Mouse (Mus musculus) liver, embryonic 14.5 days (tissue): ENCODE measurements around the gene Pdp2. TPM values are rescaled to one million over a fixed set of nuclear protein-coding genes. Genes with fewer than 3 reads are reported as not detected.
"Not testable (repeated sequence)": the region's sequence is repeated elsewhere in the genome, so short reads cannot be mapped to it uniquely, and the experiment has no call there.

ENCODE experiments used
- ATAC-seq: fragments of 200-750 bp; cut with Nextera tagmentation; 2 replicates; pipeline ENCODE4 v1.8.0; 2017; ENCODE audit warnings: moderate number of reproducible peaks, mild to moderate bottlenecking, moderate library complexity; ENCODE audit not compliant: insufficient read depth
- DNase-seq, 3 experiments: peaks; one replicate each; pipeline ENCODE4 v3.0.0-alpha.2; 2012 to 2013; ENCODE audit warnings: low read depth in 3 of 3, low spot score in 3 of 3
- H3K27ac ChIP-seq: fragments of 300-500 bp; sonication (generic); 2 replicates; pipeline ENCODE4 v1.5.1; 2014; ENCODE audit warnings: moderate library complexity, mild to moderate bottlenecking, control low read depth, inconsistent platforms
- H3K27me3 ChIP-seq: fragments of 300-500 bp; sonication (generic); 2 replicates; pipeline ENCODE4 v1.6.1; 2014; ENCODE audit warnings: mild to moderate bottlenecking, low read length, moderate library complexity; ENCODE audit not compliant: control insufficient read depth, insufficient read depth
- H3K36me3 ChIP-seq: fragments of 300-500 bp; sonication (generic); replicated peaks from 2 replicates; pipeline ENCODE4 v1.6.1; 2014; ENCODE audit warnings: low read depth; ENCODE audit not compliant: control insufficient read depth, insufficient read depth
- H3K4me1 ChIP-seq, 2 experiments: fragments of 200-500 bp in 1 of 2; fragments of 300-500 bp in 1 of 2; sonication (generic) in 1 of 2; replicated peaks; 2 replicates each; pipeline ENCODE4 v1.6.1; 2012 to 2014; ENCODE audit warnings: antibody characterized with exemption in 1 of 2, inconsistent platforms in 1 of 2, low read length in 1 of 2; ENCODE audit not compliant: control insufficient read depth in 2 of 2, insufficient read depth in 2 of 2
- H3K4me2 ChIP-seq: fragments of 300-500 bp; sonication (generic); 2 replicates; pipeline ENCODE4 v1.6.1; 2014; ENCODE audit warnings: low read depth, mild to moderate bottlenecking, control low read depth, moderate library complexity
- H3K4me3 ChIP-seq, 2 experiments: fragments of 200-500 bp in 1 of 2; fragments of 300-500 bp in 1 of 2; sonication (generic) in 1 of 2; 2 replicates each; pipeline ENCODE4 v1.5.1; 2012 to 2014; ENCODE audit warnings: low read depth in 2 of 2, low read length in 2 of 2, mild to moderate bottlenecking in 2 of 2, control low read depth in 1 of 2, inconsistent platforms in 1 of 2, moderate library complexity in 1 of 2; ENCODE audit not compliant: insufficient read depth in 1 of 2
- H3K9ac ChIP-seq: fragments of 300-500 bp; sonication (generic); replicated peaks from 2 replicates; pipeline ENCODE4 v1.6.1; 2014; ENCODE audit warnings: mild to moderate bottlenecking, control low read depth, moderate library complexity
- H3K9me3 ChIP-seq: fragments of 300-500 bp; sonication (generic); 2 replicates; pipeline ENCODE4 v1.6.1; 2016; ENCODE audit warnings: low read length, mixed read lengths; ENCODE audit not compliant: control insufficient read depth
- CTCF ChIP-seq: IDR thresholded peaks from 2 replicates; pipeline ENCODE4 v1.5.1; 2016; ENCODE audit warnings: antibody characterized with exemption, low read depth, control low read depth
- EP300 ChIP-seq: IDR thresholded peaks from 2 replicates; pipeline ENCODE4 v1.6.1; 2016; ENCODE audit warnings: antibody characterized with exemption, low read depth
- whole genome bisulfite sequencing: fragments of 180-500 bp; shearing (Covaris S2); extraction: QIAGEN DNeasy Blood & Tissue Kit; methylation state at CpG from one replicate; pipeline ENCODE4 v1.1.7; 2014; ENCODE audit not compliant: insufficient replicate concordance; 5-methylcytosine and 5-hydroxymethylcytosine counted together
- polyA plus RNA-seq, 2 experiments: library from polyadenylated mRNA; depleted of rRNA in 1 of 2; stranded (reverse) in 1 of 2; unstranded in 1 of 2; fragments of >200 nt; fragmentation: Nextera tagmentation in 1 of 2; extraction: Ambion mirVana in 1 of 2; gene quantifications; 2 replicates each; pipeline versions ENCODE4 v1.2.1 to v1.2.3; 2012 to 2014

Gene Pdp2
- polyA plus RNA-seq, 2 experiments = 1.5 to 2.4 TPM

DNA sequence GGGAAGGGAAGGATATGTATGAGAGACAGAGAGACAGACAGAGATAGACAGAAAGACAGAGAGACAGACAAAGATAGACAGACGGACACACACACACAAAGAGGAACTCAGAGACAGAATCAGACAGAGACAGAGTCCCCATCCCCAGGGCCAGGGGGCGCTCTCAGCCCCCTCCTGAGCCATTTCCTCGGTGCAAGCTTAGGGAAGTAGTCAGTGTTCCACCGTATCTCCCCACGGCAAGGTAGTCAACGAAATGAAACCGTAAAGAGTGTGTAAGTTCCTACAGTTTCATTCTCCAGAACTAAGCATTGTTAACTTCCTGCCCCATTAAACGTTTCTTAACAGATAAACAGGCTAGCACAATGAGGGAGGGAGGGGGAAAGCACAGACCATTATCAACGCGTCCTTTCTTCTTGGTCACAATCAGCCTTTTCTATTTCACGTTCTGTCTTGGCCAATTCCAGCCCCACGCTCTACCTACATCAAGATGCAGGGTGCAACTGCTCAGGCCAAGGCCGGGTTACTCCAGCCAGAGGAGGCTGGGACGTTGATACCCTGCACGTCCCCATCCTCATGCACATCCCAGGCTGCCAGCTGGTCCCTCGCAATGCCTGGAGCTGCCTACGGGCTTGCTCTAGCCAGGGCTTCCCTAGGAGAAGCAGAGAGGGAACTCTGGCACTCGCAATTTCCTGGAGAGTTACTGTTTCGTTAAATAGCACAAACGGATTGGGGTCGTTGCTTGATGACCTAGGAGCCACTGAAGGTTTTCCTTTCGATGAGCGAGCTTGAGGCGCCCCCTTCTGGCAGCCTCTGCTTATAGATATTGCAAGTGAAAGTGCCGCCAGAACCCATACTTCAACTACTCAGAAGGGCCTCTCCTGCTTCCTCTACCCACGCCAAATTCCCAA lies 20.6 kb upstream of the Pdp2 start:
- H3K27ac ChIP-seq = no peak overlapping the region
- no peaks in the 10 kb centered on the region for H3K36me3 ChIP-seq
- no peaks in the 10 kb centered on the region for H3K9me3 ChIP-seq
- peak; percentile 75 for ATAC-seq
- TF ChIP-seq CTCF (peak; percentile 82), EP300 (no peak)
- H3K4me1 ChIP-seq = 0 out of 4 replicates have a peak, but pooled peaks cover 0 to 5% of the 10 kb centered on the region in 2 experiments
- DNase-seq = peak; percentile 56 to 68 (median 57)
- H3K4me3 ChIP-seq = peak overlapping the region; percentile 51 to 52
- H3K4me2 ChIP-seq = peak overlapping the region; percentile 82
- under 1% methylated on average over 26 of the region's 26 CpGs for WGBS
- H3K9ac ChIP-seq = peak overlapping the region; percentile 42; the same call in 1 of the 2 replicates
- no peaks in the 10 kb centered on the region for H3K27me3 ChIP-seq

DNA sequence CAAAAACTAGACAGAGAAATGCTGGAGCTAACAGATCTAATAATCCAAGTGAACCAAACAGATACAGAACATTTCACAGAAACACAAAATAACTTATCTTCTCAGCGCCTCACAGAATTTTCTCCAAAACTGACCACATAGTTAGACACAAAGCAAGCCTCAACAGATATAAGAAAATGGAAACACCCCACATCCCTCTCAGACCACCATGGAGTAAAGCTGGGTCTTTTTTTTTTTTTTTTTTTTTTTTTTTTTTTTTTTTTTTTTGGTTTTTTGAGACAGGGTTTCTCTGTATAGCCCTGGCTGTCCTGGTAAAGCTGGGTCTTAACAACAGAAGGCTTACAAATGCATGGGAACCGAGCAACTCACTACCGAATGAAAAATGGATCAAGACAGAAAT lies 14.4 kb upstream of the Pdp2 start:
- no peak overlapping the region for H3K4me2 ChIP-seq
- no peak overlapping the region for H3K4me3 ChIP-seq
- TF ChIP-seq EP300 = no peak
- no peak for TF ChIP-seq CTCF
- ATAC-seq = no peak
- H3K27ac ChIP-seq = no peak overlapping the region
- H3K9ac ChIP-seq = no peak overlapping the region
- H3K4me1 ChIP-seq = no peaks in the 10 kb centered on the region
- no peak for DNase-seq
- H3K9me3 ChIP-seq = no peaks in the 10 kb centered on the region
- no peaks in the 10 kb centered on the region for H3K27me3 ChIP-seq
- WGBS = 60% methylated on average over 3 of the region's 3 CpGs
- no peaks in the 10 kb centered on the region for H3K36me3 ChIP-seq

DNA sequence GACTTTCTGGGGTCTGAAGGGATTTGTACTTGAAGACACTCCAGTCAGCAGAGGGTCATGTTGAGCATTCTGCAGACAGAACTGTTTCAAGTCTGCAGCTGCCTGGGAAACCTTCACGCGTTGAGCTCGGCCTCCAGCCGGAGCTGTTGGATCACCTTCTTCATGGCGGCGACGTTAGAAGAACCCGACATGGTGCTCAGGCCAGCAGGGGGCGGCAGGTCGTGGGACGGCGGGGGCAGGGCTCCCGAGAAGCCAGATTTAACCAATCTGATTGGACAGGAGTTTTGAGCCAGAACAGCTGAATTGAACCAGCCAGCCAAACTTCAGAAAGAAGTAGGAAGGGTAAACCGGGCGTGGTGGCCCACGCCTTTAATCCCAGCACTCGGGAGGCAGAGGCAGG lies 13.6 kb upstream of the Pdp2 start:
- DNase-seq, ATAC-seq, H3K4me1 ChIP-seq, H3K27me3 ChIP-seq, H3K36me3 ChIP-seq, H3K4me3 ChIP-seq, H3K4me2 ChIP-seq, H3K9ac ChIP-seq, H3K27ac ChIP-seq, H3K9me3 ChIP-seq: not testable (repeated sequence)
- WGBS = 66% methylated on average over 17 of the region's 17 CpGs
- TF ChIP-seq CTCF = peak; percentile 40

- no peak for ATAC-seq
These were observed 6.7 kb upstream of the Pdp2 start for GRCm38 (mm10) chr8:104584522-104584921.

DNA sequence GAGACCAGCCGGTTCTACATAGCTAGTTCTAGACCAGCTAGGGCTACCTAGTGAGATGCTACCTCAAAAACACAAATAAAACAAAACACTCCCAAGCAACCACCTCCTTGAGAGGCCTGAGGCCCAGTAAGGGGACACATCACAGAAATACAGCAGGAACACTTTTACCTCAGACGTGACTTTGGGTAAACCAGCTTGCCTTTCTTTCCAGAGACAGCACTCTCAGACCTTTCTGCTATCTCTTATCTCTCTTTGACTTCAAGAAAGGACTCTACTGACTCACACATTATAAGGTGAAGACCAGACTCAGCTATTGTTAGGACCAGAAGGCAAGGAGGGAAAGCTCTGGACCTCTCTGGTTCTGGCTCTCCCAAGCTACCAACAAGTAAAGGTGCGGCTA lies 967 bp upstream of the Pdp2 start:
- Histone ChIP-seq H3K4me2 (no peak overlapping the region), H3K9ac (no peak overlapping the region), H3K4me3 (no peak overlapping the region), H3K9me3 (no peaks in the 10 kb centered on the region), H3K4me1 (peaks cover 12 to 14% of the 10 kb centered on the region in 2 experiments), H3K27me3 (no peaks in the 10 kb centered on the region), H3K36me3 (peaks cover 2% of the 10 kb centered on the region; the same call in 1 of the 2 replicates), H3K27ac (no peak overlapping the region)
- DNase-seq = no peak
- TF ChIP-seq EP300 = no peak
- no peak for TF ChIP-seq CTCF
- WGBS = 60% methylated on average over 3 of the region's 3 CpGs
- no peak for ATAC-seq

More at GRCm38 (mm10) chr8:104584522-104584921, 6.7 kb upstream of the Pdp2 start:
- H3K4me1 ChIP-seq = no peaks in the 10 kb centered on the region
- H3K9me3 ChIP-seq = no peaks in the 10 kb centered on the region
- no peaks in the 10 kb centered on the region for H3K36me3 ChIP-seq
- H3K4me3 ChIP-seq = no peak overlapping the region
- no peaks in the 10 kb centered on the region for H3K27me3 ChIP-seq
- no peak overlapping the region for H3K4me2 ChIP-seq
- 23% methylated on average over 1 of the region's 1 CpGs for WGBS
- TF ChIP-seq CTCF (no peak), EP300 (no peak)
- no peak overlapping the region for H3K9ac ChIP-seq
- no peak overlapping the region for H3K27ac ChIP-seq
- no peak for DNase-seq
